29 mouse cellular contexts compared by ENCODE assay signal in genomic region chr6:42484633-42485032, GRCm38 (mm10). TPM values are rescaled to one million over a fixed set of nuclear protein-coding genes. Genes with fewer than 3 reads are reported as not detected.
"Had no signal": no experiment of that assay in that cellular context is flagged by ENCODE, and none has a peak within 500 bp of the region (broad histone marks: within the 10 kb centered on the region; RNA-seq: fewer than 3 reads in every experiment).

No protein-coding gene starts in this region.

- H3K9me3 ChIP-seq: liver, embryonic 13.5 days; megakaryocyte, embryonic 14.5 days; midbrain, embryonic 10.5 days; midbrain, embryonic 13.5 days had no signal

- H3K27me3 ChIP-seq: liver, embryonic 13.5 days; megakaryocyte, embryonic 14.5 days; midbrain, embryonic 13.5 days had no signal

- H3K4me3 ChIP-seq: left cerebral cortex, adult 2 months; liver, embryonic 13.5 days; megakaryocyte, embryonic 14.5 days; midbrain, embryonic 10.5 days; midbrain, embryonic 13.5 days had no signal

- H3K4me1 ChIP-seq: liver, embryonic 13.5 days; megakaryocyte, embryonic 14.5 days; midbrain, embryonic 10.5 days; midbrain, embryonic 13.5 days had no signal

- H3K4me2 ChIP-seq: liver, embryonic 13.5 days; midbrain, embryonic 13.5 days had no signal

- H3K9ac ChIP-seq: liver, embryonic 13.5 days; midbrain, embryonic 13.5 days had no signal

- ATAC-seq: intestine, postnatal 0 days; midbrain, embryonic 13.5 days had no signal

- H3K27ac ChIP-seq: left cerebral cortex, adult 2 months; liver, embryonic 13.5 days; midbrain, embryonic 10.5 days; midbrain, embryonic 13.5 days had no signal

- DNase-seq: kidney, adult 2 months; kidney, postnatal 36 days; layer of hippocampus, postnatal 36 days; liver, embryonic 13.5 days; thymus, adult 2 months; thymus, postnatal 14 days; thymus, postnatal 4 days had no signal

- H3K36me3 ChIP-seq: liver, embryonic 13.5 days; midbrain, embryonic 10.5 days; midbrain, embryonic 13.5 days had no signal

RNA-seq across cellular contexts. Expression of gene Olfr456, which starts 2.4 kb away (rescaled TPM):
- total RNA-seq: layer of hippocampus, adult 8-10 months; layer of hippocampus, postnatal 10 days; layer of hippocampus, postnatal 36 days; left cerebral cortex, adult 2 months; left cerebral cortex, postnatal 10 days; left cerebral cortex, postnatal 36 days; liver, adult 2 months; midbrain, postnatal 0 days had no signal
- polyA plus RNA-seq: intestine, embryonic 14.5 days; intestine, postnatal 0 days; kidney, adult 2 months; kidney, embryonic 16.5 days; limb, embryonic 11.5 days; limb, embryonic 14.5 days; liver, adult 2 months; liver, embryonic 13.5 days; liver, embryonic 16.5 days; midbrain, embryonic 10.5 days; midbrain, embryonic 13.5 days; midbrain, postnatal 0 days; neural tube, embryonic 11.5 days; neural tube, embryonic 14.5 days; small intestine, adult 2 months; stomach, embryonic 16.5 days; thymus, adult 2 months had no signal

RNA-seq across cellular contexts. Expression of gene Olfr457, which starts 8.5 kb away (rescaled TPM):
- total RNA-seq: layer of hippocampus, adult 8-10 months; layer of hippocampus, postnatal 10 days; layer of hippocampus, postnatal 36 days; left cerebral cortex, adult 2 months; left cerebral cortex, postnatal 10 days; left cerebral cortex, postnatal 36 days; liver, adult 2 months; midbrain, postnatal 0 days had no signal
- polyA plus RNA-seq: intestine, embryonic 14.5 days; intestine, postnatal 0 days; kidney, adult 2 months; kidney, embryonic 16.5 days; limb, embryonic 11.5 days; limb, embryonic 14.5 days; liver, adult 2 months; liver, embryonic 13.5 days; liver, embryonic 16.5 days; midbrain, embryonic 10.5 days; midbrain, embryonic 13.5 days; midbrain, postnatal 0 days; neural tube, embryonic 11.5 days; small intestine, adult 2 months; spleen, adult 2 months; stomach, embryonic 16.5 days; testis, adult 2 months; thymus, adult 2 months had no signal

RNA-seq across cellular contexts. Expression of gene Olfr458, which starts 19.6 kb away (rescaled TPM):
- total RNA-seq: layer of hippocampus, adult 8-10 months; layer of hippocampus, postnatal 10 days; layer of hippocampus, postnatal 36 days; left cerebral cortex, adult 2 months; left cerebral cortex, postnatal 10 days; left cerebral cortex, postnatal 36 days; liver, adult 2 months; midbrain, postnatal 0 days had no signal
- polyA plus RNA-seq: intestine, embryonic 14.5 days; intestine, postnatal 0 days; kidney, adult 2 months; kidney, embryonic 16.5 days; limb, embryonic 11.5 days; limb, embryonic 14.5 days; liver, adult 2 months; liver, embryonic 13.5 days; liver, embryonic 16.5 days; midbrain, embryonic 10.5 days; midbrain, embryonic 13.5 days; midbrain, postnatal 0 days; neural tube, embryonic 11.5 days; neural tube, embryonic 14.5 days; small intestine, adult 2 months; spleen, adult 2 months; stomach, embryonic 16.5 days; testis, adult 2 months; thymus, adult 2 months had no signal

RNA-seq across cellular contexts. Expression of gene Tas2r126, which starts 50.3 kb away (rescaled TPM):
- total RNA-seq: layer of hippocampus, adult 8-10 months; layer of hippocampus, postnatal 10 days; layer of hippocampus, postnatal 36 days; left cerebral cortex, adult 2 months; left cerebral cortex, postnatal 10 days; left cerebral cortex, postnatal 36 days; midbrain, postnatal 0 days had no signal
- polyA plus RNA-seq: intestine, embryonic 14.5 days; intestine, postnatal 0 days; kidney, adult 2 months; kidney, embryonic 16.5 days; limb, embryonic 11.5 days; limb, embryonic 14.5 days; liver, adult 2 months; liver, embryonic 13.5 days; liver, embryonic 16.5 days; midbrain, embryonic 10.5 days; midbrain, embryonic 13.5 days; midbrain, postnatal 0 days; neural tube, embryonic 11.5 days; neural tube, embryonic 14.5 days; small intestine, adult 2 months; spleen, adult 2 months; stomach, embryonic 16.5 days; testis, adult 2 months; thymus, adult 2 months had no signal
